Mouse (Mus musculus) E14TG2a.4 (cell line): Measurements from ENCODE around the gene Pdlim5.

ENCODE experiments used
- CTCF ChIP-seq: conservative IDR thresholded peaks from 2 replicates; pipeline ENCODE4 v1.5.1; 2014; ENCODE audit warnings: low read length
- NANOG ChIP-seq: IDR thresholded peaks from 2 replicates; pipeline ENCODE4 v1.6.1; 2014; ENCODE audit warnings: borderline replicate concordance, low read length, mixed read lengths
- POU5F1 ChIP-seq: IDR thresholded peaks from 2 replicates; pipeline ENCODE4 v1.6.1; 2014; ENCODE audit warnings: low read length, borderline replicate concordance

DNA sequence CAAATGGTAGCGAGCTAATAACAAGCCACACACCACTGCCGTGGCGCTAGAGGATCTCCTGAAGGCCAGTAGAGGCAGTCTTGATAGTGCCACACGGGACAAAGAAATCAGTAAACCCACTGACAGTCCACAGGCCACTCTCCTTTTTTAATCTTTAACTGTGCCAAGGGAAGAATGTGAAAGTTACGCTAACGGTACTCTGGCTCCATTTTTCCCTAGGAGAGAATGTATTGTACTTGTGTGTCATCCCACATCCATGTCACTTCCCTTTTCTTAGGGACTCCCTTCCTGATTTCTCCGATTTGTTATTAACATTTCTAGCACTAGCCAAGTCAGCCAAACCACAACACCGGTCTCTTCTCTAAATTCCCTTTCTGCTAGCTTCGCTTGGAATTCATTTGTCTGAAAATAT, 1.5 kb downstream of the Pdlim5 start:
- TF ChIP-seq CTCF, result no peak
- no peak for TF ChIP-seq NANOG
- no peak for TF ChIP-seq POU5F1
